Mouse (Mus musculus) neural tube, embryonic 13.5 days (tissue): ENCODE measurements around the gene Gpc6. TPM values are rescaled to one million over a fixed set of nuclear protein-coding genes. Genes with fewer than 3 reads are reported as not detected.
A peak's percentile ranks its signal among the peaks of the same experiment; 100 is the strongest.

ENCODE experiments used
- ATAC-seq: fragments of 200-750 bp; cut with Nextera tagmentation; 2 replicates; pipeline ENCODE4 v1.8.0; 2017; ENCODE audit warnings: low read depth, mild to moderate bottlenecking, moderate TSS enrichment, moderate library complexity
- H3K27ac ChIP-seq: fragments of 300-500 bp; sonication (generic); replicated peaks from 2 replicates; pipeline ENCODE4 v1.5.1; 2015; ENCODE audit warnings: moderate library complexity, mild to moderate bottlenecking, inconsistent platforms
- H3K27me3 ChIP-seq: fragments of 300-500 bp; sonication (generic); 2 replicates; pipeline ENCODE4 v1.6.1; 2015; ENCODE audit warnings: mild to moderate bottlenecking, inconsistent platforms
- H3K36me3 ChIP-seq: fragments of 300-500 bp; sonication (generic); 2 replicates; pipeline ENCODE4 v1.6.1; 2015; ENCODE audit warnings: mild to moderate bottlenecking, inconsistent platforms
- H3K4me1 ChIP-seq: fragments of 300-500 bp; sonication (generic); replicated peaks from 2 replicates; pipeline ENCODE4 v1.6.1; 2015; ENCODE audit warnings: inconsistent platforms
- H3K4me2 ChIP-seq: fragments of 300-500 bp; sonication (generic); 2 replicates; pipeline ENCODE4 v1.6.1; 2015; ENCODE audit warnings: inconsistent platforms, mild to moderate bottlenecking, moderate library complexity
- H3K4me3 ChIP-seq: fragments of 300-500 bp; sonication (generic); 2 replicates; pipeline ENCODE4 v1.5.1; 2015; ENCODE audit warnings: mild to moderate bottlenecking, inconsistent platforms
- H3K9ac ChIP-seq: fragments of 300-500 bp; sonication (generic); 2 replicates; pipeline ENCODE4 v1.6.1; 2015; ENCODE audit warnings: moderate library complexity, mild to moderate bottlenecking, inconsistent platforms
- H3K9me3 ChIP-seq: fragments of 300-500 bp; sonication (generic); 2 replicates; pipeline ENCODE4 v1.6.1; 2016; ENCODE audit warnings: inconsistent platforms
- WGBS: fragments of 180-500 bp; shearing (Covaris S2); methylation state at CpG from one replicate; pipeline ENCODE4 v1.1.7; 2015; 5-methylcytosine and 5-hydroxymethylcytosine counted together
- polyA plus RNA-seq: library from polyadenylated mRNA; unstranded; fragments of >200 nt; fragmentation: Nextera tagmentation; extraction: Ambion mirVana; gene quantifications from 2 replicates; pipeline ENCODE4 v1.2.1, GENCODE M21; 2015

Gene Gpc6
- polyA plus RNA-seq, 1 experiment from 2014 or later, result 22.1 TPM

DNA sequence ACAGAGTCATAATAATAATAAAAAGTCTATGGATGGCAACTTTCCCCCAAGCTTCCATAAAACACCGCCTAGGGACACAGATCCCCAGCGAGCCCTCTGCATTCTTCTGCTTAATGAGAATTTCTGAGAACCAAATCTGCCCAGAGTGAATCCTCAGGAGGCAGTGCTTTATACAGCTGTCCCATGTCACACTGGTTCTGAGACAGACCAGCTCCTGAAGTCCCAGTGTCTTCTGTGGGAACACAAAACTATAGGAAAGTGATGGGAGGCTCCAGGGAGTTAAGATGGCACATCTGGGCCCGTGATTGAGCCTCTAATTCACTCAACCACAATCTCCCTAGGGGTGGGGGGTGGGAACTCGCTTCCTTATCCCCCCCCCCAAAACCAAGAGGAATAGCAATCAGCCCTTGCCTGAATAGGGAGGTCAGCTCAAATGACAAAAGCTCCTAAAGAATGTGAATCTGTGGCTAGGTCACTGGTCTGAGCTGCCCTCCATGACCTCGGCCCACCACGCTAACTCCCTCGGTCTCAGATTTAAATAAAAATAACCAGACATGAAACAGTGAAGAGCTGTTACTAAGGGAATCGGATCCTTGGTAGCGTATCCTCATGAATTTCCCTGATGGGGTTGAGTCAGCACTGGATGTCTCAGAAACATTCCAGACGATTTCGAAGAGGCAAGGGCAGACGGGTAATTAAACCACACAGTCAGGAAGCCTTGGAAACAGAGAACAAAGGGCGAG lies 1005.2 kb downstream of the Gpc6 start:
- Histone ChIP-seq H3K4me1 (peaks cover 19% of the 10 kb centered on the region), H3K4me2 (peak overlapping the region; percentile 13), H3K9ac (peak overlapping the region; percentile 23; the same call in 1 of the 2 replicates), H3K36me3 (no peaks in the 10 kb centered on the region), H3K27ac (peak overlapping the region; percentile 67), H3K9me3 (no peaks in the 10 kb centered on the region), H3K4me3 (no peak overlapping the region), H3K27me3 (no peaks in the 10 kb centered on the region)
- 3% methylated on average over 13 of the region's 13 CpGs for WGBS
- ATAC-seq, result peak; percentile 68

DNA sequence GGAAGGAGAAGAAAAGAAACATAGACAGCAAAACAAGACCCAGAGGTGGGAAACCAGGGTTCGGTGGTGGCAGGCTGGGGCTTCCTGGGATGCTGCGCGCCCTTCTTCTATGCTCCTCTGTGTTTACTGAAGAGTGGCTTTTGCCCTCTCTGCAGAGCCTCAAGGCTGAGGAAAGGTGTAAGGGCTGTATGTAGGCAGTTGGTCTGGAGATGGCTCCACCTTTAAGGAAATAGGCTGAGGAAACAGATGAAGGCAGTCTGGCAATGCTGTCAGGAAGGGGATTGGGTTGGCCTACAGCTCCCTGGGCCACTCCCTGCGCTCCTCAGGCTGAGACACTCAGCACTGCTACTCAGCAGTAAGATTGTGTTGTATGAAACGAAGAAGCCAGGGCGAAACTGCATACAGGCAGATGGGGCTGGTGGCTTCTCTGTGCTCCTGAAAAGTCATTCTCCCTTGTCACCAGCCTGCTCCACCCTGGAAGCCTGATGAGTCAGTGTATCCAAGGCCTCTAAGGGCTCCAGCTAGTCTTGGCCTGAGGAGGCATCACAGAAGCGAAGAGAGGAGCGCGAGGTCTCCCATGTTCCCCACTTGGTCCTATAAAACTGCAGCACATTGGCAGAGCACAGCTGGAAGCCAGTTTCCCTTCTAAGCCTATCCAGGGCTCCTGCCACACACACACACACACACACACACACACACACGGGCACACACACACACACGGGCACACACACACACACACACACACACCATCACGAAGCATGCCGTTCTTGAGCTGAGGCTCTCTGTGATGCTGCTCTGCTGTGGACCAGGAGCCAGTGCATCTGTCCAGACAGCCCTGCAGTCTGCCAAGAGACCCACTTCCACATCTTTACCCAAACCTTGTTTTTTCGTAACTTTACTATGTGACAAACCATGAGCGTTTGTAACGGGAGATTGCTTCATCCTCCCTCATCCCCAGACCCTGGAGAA lies 1006.0 kb downstream of the Gpc6 start:
- peaks cover 27% of the 10 kb centered on the region for H3K4me1 ChIP-seq
- H3K27me3 ChIP-seq, result no peaks in the 10 kb centered on the region
- H3K9me3 ChIP-seq, result no peaks in the 10 kb centered on the region
- H3K36me3 ChIP-seq, result no peaks in the 10 kb centered on the region
- peak overlapping the region; percentile 67 for H3K27ac ChIP-seq
- peak overlapping the region; percentile 13; the same call in 1 of the 2 replicates for H3K4me2 ChIP-seq
- WGBS, result 56% methylated on average over 15 of the region's 16 CpGs
- peak overlapping the region; percentile 23; the same call in 1 of the 2 replicates for H3K9ac ChIP-seq
- no peak overlapping the region for H3K4me3 ChIP-seq
- ATAC-seq, result peak; percentile 57; the same call in 1 of the 2 replicates

DNA sequence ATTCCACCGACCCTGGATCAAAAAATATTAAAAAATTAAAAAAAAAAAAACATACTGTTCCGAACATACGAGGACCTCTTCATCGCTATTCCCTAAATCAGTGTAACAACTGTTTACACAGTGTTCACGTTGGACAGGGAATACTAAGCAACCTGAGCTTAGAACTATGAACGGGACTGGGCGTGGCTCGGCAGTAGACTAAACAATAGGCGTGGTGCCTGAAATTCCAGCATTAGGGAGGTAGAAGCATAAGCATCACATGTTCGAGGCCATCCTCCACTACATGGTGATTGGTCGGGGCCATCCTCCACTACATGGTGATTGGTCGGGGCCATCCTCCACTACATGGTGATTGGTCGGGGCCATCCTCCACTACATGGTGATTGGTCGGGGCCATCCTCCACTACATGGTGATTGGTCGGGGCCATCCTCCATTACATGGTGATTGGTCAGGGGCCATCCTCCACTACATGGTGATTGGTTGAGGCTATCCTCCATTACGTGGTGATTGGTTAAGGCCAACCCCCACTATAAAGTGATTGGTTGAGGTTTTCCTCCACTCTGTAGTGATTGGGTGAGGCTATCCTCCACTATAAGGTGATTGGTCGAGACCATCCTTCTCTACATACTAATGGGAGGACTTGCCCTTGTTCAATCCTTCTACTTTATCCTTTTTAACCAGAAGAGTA lies 1007.2 kb downstream of the Gpc6 start:
- peaks cover 3% of the 10 kb centered on the region; the same call in 1 of the 2 replicates for H3K27me3 ChIP-seq
- H3K4me2 ChIP-seq, result no peak overlapping the region
- no peak for ATAC-seq
- H3K9ac ChIP-seq, result no peak overlapping the region
- no peak overlapping the region for H3K4me3 ChIP-seq
- H3K9me3 ChIP-seq, result no peaks in the 10 kb centered on the region
- H3K36me3 ChIP-seq, result no peaks in the 10 kb centered on the region
- H3K27ac ChIP-seq, result no peak overlapping the region
- peaks cover 27% of the 10 kb centered on the region for H3K4me1 ChIP-seq
- 95% methylated on average over 17 of the region's 17 CpGs for WGBS

DNA sequence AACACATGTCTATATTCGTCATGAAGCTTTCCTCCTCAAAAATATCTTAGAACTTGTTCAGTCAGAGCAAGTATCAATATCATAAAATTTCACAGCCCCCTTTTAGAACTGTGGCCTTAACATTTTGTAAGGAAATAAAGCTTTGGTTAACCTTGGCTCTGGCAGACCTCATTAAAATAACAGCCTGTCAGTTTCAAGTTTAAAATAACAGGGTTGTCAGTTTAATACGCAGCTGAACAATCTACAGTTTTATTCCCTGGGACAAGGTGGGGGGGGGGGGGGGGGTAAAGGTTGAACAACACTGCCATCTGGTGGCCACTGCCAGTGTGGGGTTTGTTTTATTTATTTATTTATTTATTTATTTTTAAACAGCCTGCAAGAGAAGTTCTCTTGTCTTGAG lies 1013.4 kb downstream of the Gpc6 start:
- no peak overlapping the region for H3K27ac ChIP-seq
- no peak for ATAC-seq
- 22% methylated on average over 2 of the region's 2 CpGs for WGBS

DNA sequence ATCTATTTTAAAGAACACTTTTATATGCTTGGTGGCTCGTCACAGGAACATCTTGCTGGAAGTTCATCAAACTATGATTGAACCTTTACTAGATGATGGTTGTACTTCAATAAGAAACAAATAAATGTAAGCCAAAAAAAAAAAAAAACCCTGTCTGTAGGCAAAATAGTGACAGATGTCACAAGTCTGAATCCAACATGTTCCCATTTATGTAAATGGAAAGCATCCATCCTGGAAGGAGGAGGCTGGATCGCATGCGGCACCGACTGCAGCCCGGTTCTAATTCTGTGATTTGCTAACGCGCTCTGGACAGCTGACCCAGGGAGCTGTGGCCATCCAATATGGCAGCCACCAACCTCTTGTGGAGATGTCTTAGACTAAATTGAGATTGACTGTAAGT lies 1014.4 kb downstream of the Gpc6 start:
- Histone ChIP-seq H3K27ac (no peak overlapping the region), H3K27me3 (peaks cover 3% of the 10 kb centered on the region; the same call in 1 of the 2 replicates), H3K36me3 (no peaks in the 10 kb centered on the region), H3K4me2 (no peak overlapping the region), H3K9ac (no peak overlapping the region), H3K4me1 (peaks cover 20% of the 10 kb centered on the region), H3K4me3 (no peak overlapping the region), H3K9me3 (no peaks in the 10 kb centered on the region)
- no peak for ATAC-seq
- 84% methylated on average over 7 of the region's 7 CpGs for WGBS

More for the DNA sequence above, 1013.4 kb downstream of the Gpc6 start:
- Histone ChIP-seq H3K36me3 (no peaks in the 10 kb centered on the region), H3K4me3 (no peak overlapping the region), H3K27me3 (peaks cover 3% of the 10 kb centered on the region; the same call in 1 of the 2 replicates), H3K4me1 (peaks cover 18% of the 10 kb centered on the region; the same call in 1 of the 2 replicates), H3K9ac (no peak overlapping the region), H3K4me2 (no peak overlapping the region), H3K9me3 (no peaks in the 10 kb centered on the region)

DNA sequence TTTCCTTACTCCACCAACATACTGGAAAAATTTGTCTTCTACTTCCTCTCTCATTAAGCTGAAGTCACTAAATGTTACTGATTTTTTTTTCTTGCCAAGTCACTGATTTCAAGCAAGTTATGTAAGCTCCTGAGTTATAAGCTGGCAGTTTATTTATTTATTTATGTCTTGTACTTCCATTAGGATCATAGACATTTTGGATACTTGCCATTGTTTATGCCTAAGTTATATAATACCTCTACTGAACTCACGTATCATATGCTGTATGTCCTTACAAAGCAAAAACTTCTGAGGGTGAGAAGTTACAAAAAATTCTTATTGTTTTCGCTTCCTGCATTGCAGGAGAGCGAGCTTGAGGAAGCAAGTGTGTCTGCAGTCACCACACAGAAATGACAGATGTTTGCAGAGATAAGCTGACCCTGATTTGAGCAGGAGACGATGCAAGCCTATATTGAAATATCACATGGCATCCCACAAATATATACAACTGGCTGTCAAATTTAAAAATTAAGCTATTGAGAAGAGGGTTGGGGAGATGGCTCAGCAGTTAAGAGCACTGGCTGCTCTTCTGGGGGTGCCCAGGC lies 1020.9 kb downstream of the Gpc6 start:
- 85% methylated on average over 4 of the region's 4 CpGs for WGBS
- Histone ChIP-seq H3K9ac (no peak overlapping the region), H3K9me3 (no peaks in the 10 kb centered on the region), H3K4me2 (no peak overlapping the region), H3K4me3 (no peak overlapping the region), H3K27ac (no peak overlapping the region), H3K27me3 (no peaks in the 10 kb centered on the region; the same call in 1 of the 2 replicates), H3K36me3 (no peaks in the 10 kb centered on the region), H3K4me1 (peaks cover 29% of the 10 kb centered on the region; the same call in 1 of the 2 replicates)
- ATAC-seq, result no peak

DNA sequence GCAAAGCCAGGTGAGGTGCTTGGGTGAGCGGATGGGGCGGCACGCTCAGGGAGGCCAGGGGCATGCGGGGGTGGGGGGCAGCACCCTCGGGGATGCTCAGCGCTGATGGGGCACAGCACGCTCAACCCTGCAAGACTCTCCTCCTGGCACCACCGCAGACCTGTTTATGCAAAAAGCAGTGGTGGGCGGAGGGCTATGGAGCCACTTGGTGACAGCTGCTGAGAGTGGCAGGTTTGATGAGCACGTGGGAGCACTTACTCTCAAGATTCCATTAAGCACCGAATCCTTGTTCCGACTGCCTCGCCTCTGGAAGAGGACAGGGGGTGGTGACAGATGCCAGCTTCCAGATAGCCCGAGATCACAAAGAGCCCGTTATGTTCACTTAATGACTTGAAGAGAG lies 1026.2 kb downstream of the Gpc6 start:
- peak; percentile 58 for ATAC-seq
- Histone ChIP-seq H3K27ac (no peak overlapping the region), H3K9ac (no peak overlapping the region), H3K36me3 (no peaks in the 10 kb centered on the region), H3K9me3 (no peaks in the 10 kb centered on the region), H3K4me2 (no peak overlapping the region), H3K4me3 (no peak overlapping the region), H3K4me1 (peaks cover 22% of the 10 kb centered on the region), H3K27me3 (no peaks in the 10 kb centered on the region; the same call in 1 of the 2 replicates)
- WGBS, result 59% methylated on average over 15 of the region's 15 CpGs

DNA sequence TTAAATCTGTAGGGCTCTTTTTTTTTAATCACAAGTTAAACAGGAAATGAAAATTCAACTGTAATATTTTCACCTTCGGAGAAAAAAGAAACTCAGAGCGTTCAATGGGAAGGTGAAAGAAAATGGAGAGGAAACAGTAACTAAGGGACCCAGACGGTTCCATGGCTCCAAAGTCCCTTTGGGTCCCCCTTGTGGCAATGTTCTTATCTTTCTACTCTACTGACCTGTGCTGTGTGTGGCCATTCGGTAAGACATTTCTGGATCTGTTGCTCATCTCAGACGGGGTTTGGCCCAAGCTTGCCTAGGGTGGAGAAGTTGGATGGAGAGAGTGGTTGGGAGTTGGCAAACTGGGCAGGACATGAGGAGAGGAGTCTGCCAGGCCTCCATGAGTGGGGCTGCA lies 1026.6 kb downstream of the Gpc6 start:
- Histone ChIP-seq H3K27me3 (no peaks in the 10 kb centered on the region; the same call in 1 of the 2 replicates), H3K9me3 (no peaks in the 10 kb centered on the region), H3K4me2 (no peak overlapping the region), H3K27ac (no peak overlapping the region), H3K4me3 (no peak overlapping the region), H3K9ac (no peak overlapping the region), H3K4me1 (peaks cover 22% of the 10 kb centered on the region), H3K36me3 (no peaks in the 10 kb centered on the region)
- WGBS, result 68% methylated on average over 5 of the region's 5 CpGs
- 0 out of 2 replicates have a peak, but pooled peaks have one; percentile 32 for ATAC-seq

DNA sequence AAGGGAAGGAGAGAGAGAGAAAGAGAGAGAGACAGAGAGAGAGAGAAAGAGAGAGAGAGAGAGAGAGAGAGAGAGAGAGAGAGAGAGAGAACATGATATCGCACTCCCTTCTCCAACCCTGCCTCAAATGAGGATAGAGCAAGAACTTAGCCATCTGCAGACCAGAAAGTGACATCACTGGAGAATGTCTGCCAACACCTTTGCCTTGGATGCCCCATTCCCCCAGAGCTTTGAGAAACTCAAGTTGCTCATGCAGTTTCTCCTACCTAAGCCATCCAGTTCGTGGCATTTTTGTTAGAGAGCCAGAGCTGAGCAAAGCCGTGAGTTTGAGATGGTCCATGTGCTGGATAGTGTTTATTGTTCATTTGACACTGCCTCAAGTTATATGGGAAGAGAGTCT lies 1030.9 kb downstream of the Gpc6 start:
- no peak overlapping the region for H3K27ac ChIP-seq
- no peaks in the 10 kb centered on the region for H3K27me3 ChIP-seq
- WGBS, result 88% methylated on average over 3 of the region's 3 CpGs
- no peaks in the 10 kb centered on the region for H3K9me3 ChIP-seq
- H3K9ac ChIP-seq, result no peak overlapping the region
- peaks cover 31% of the 10 kb centered on the region for H3K4me1 ChIP-seq
- H3K36me3 ChIP-seq, result no peaks in the 10 kb centered on the region
- no peak overlapping the region for H3K4me3 ChIP-seq
- ATAC-seq, result no peak
- no peak overlapping the region for H3K4me2 ChIP-seq

DNA sequence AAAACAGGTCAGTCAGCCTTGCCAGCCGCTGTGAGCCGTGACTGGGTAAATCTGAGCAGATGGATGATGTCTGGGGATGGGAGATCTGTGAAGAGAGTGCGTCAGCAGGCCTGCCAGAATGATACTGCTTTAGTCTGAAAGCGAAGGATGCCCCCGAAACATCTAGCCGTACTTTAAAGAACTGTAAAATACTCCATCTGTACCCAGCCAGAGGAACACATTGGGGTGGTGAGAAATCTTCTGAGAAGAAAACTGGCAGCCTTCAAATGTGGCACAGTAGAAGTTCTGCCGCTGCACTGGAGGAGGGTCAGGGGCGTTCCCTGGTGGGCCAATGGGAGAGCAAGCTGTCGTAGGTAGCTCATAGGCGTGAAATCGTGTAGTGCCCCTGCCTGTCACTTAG lies 1033.3 kb downstream of the Gpc6 start:
- Histone ChIP-seq H3K27me3 (no peaks in the 10 kb centered on the region), H3K9ac (no peak overlapping the region), H3K4me3 (no peak overlapping the region), H3K4me1 (peaks cover 32% of the 10 kb centered on the region), H3K9me3 (no peaks in the 10 kb centered on the region), H3K27ac (no peak overlapping the region), H3K4me2 (no peak overlapping the region), H3K36me3 (no peaks in the 10 kb centered on the region)
- 89% methylated on average over 11 of the region's 11 CpGs for WGBS
- ATAC-seq, result no peak

DNA sequence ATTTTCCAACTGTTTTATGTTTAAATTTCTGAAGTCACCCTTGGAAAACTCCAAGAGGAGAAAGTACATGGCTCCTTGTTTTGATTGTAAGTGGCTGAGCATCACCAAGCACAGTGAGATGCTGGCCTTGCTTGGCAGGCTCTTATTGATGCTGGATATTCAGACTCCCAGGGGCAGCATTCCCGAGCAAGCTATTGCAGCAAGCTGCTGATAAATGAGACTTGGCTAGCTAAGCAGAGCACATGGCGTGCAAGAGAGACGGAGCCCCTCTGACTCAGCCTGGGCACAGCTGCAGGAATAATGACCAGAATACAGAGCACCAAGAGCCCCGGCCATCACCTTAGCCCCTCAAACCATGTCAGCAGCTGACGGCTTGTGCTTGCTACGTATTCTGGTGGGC lies 1036.2 kb downstream of the Gpc6 start:
- peak; percentile 89 for ATAC-seq
- WGBS, result 23% methylated on average over 6 of the region's 6 CpGs
- H3K27ac ChIP-seq, result peak overlapping the region; percentile 74

More for the DNA sequence above, 1036.2 kb downstream of the Gpc6 start:
- Histone ChIP-seq H3K9me3 (no peaks in the 10 kb centered on the region), H3K27me3 (no peaks in the 10 kb centered on the region), H3K4me3 (no peak overlapping the region), H3K4me1 (peaks cover 32% of the 10 kb centered on the region), H3K36me3 (no peaks in the 10 kb centered on the region), H3K9ac (no peak overlapping the region), H3K4me2 (no peak overlapping the region)
